Comparison of ENCODE assay signal across 7 mouse cellular contexts in the genomic region with DNA sequence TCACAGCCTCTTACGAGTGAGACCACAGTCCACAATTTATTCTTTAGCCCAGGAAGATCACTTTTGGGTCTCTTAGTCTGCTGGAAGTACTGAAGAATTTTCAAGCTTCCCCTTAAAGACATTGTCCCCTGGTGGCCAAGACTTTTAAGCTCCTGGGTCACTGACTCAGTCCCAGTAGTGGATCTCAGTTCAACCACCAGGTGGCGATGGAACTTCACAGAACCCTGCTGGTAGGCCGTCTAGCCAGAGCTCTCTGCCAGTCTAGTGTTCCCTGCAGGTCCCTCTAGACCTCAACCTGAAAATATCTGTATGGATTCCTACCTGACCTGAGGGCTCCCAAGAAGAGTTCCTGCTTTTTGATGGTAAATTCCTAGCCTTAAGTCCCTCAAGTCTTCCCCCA. TPM values are rescaled to one million over a fixed set of nuclear protein-coding genes. Genes with fewer than 3 reads are reported as not detected.
DNase-seq lines count a peak whose midpoint lies in the region; ATAC-seq and TF ChIP-seq lines count a peak whose summit lies in the region.

No protein-coding gene starts in this region.

- H3K36me3 ChIP-seq in midbrain, embryonic 13.5 days: peaks cover 36% of the 10 kb centered on the region
- no peaks in the 10 kb centered on the region for H3K36me3 ChIP-seq in spleen, adult 2 months (ENCODE audit: control insufficient read depth, insufficient read depth, low read length)

- TF ChIP-seq POLR2A in spleen, adult 2 months (IDR thresholded peaks at IDR 0.05; ENCODE audit: low read depth, low read length): no peak

- ATAC-seq in granulocyte monocyte progenitor cell, adult 5-6 weeks (replicated peaks; ENCODE audit: poor library complexity, severe bottlenecking): peak; percentile 94
- peak; percentile 70 for ATAC-seq in midbrain, embryonic 13.5 days

- H3K4me3 ChIP-seq in midbrain, embryonic 13.5 days (replicated peaks): no peak overlapping the region
- H3K4me3 ChIP-seq in spleen, adult 2 months (ENCODE audit: extremely low read depth, insufficient read depth, insufficient read length): no peak overlapping the region

- intact Hi-C loops in left cerebral cortex, postnatal 4 days (cut with DNase I): loop anchor here (5.0 kb wide), 1 partner anchor 283 kb away; no protein-coding TSS in a partner anchor

- 14% methylated on average over 3 of the region's 3 CpGs for WGBS in midbrain, embryonic 13.5 days
- 19% methylated on average over 3 of the region's 3 CpGs for WGBS in spleen, adult 2 months

- peaks cover 40% of the 10 kb centered on the region for H3K4me1 ChIP-seq in midbrain, embryonic 13.5 days (replicated peaks)
- H3K4me1 ChIP-seq in spleen, adult 2 months (ENCODE audit: control insufficient read depth, insufficient read depth, insufficient read length): no peaks in the 10 kb centered on the region

- TF ChIP-seq CTCF in spleen, adult 2 months (IDR thresholded peaks at IDR 0.05; ENCODE audit: extremely low read depth, insufficient read depth, insufficient read length, insufficient replicate concordance): peak; percentile 52; the same call in 1 of the 2 replicates

- peak; percentile 92 for DNase-seq in adrenal gland, postnatal 10 days
- peak; percentile 91 for DNase-seq in embryo, embryonic 11 days
- peak; percentile 86 for DNase-seq in kidney, adult 18-20 months
- peak; percentile 91 for DNase-seq in left cerebral cortex, postnatal 4 days
- peak; percentile 7 to 59 for DNase-seq in spleen, adult 2 months (ENCODE audit: low read depth in 1 of 2, low spot score in 2 of 2)

- no peak overlapping the region for H3K4me2 ChIP-seq in midbrain, embryonic 13.5 days (replicated peaks)

- no peak overlapping the region for H3K9ac ChIP-seq in midbrain, embryonic 13.5 days (replicated peaks)

- no peaks in the 10 kb centered on the region for H3K27me3 ChIP-seq in midbrain, embryonic 13.5 days
- H3K27me3 ChIP-seq in spleen, adult 2 months (ENCODE audit: control insufficient read depth, insufficient read depth, low read length): no peaks in the 10 kb centered on the region

- no peaks in the 10 kb centered on the region for H3K9me3 ChIP-seq in midbrain, embryonic 13.5 days

- no peak overlapping the region for H3K27ac ChIP-seq in midbrain, embryonic 13.5 days
- H3K27ac ChIP-seq in spleen, adult 2 months (ENCODE audit: insufficient read depth, low read length): no peak overlapping the region

RNA-seq across cellular contexts. Expression of a gene that starts 35.6 kb away (rescaled TPM):
- 10 to 100 TPM in 1 of 2 experiments, 1 to 10 TPM in 1; 8.1 to 12.5 TPM for total RNA-seq in adrenal gland, postnatal 10 days (2021)
- 23.7 and 33.5 TPM in 2 replicates for total RNA-seq in granulocyte monocyte progenitor cell, adult 5-6 weeks (2014; fragmentation: Nextera tagmentation)
- 7.1 and 9.4 TPM in 2 replicates for total RNA-seq in granulocyte monocyte progenitor cell, adult 5-6 weeks (2017)
- 10 to 100 TPM; 46.0 to 48.5 TPM for total RNA-seq in left cerebral cortex, postnatal 4 days (2021)
- 95.3 and 121 TPM in 2 replicates for polyA plus RNA-seq in midbrain, embryonic 13.5 days (2015; fragmentation: Nextera tagmentation; extraction: Ambion mirVana)
- 0.89 and 2.4 TPM in 2 replicates for polyA plus RNA-seq in spleen, adult 2 months (2012; rRNA removed)

RNA-seq across cellular contexts. Expression of a gene that starts 56.3 kb away (rescaled TPM):
- 10 to 100 TPM; 15.2 to 15.4 TPM for total RNA-seq in adrenal gland, postnatal 10 days (2021)
- 0.56 and 1.1 TPM in 2 replicates for total RNA-seq in granulocyte monocyte progenitor cell, adult 5-6 weeks (2014; fragmentation: Nextera tagmentation)
- total RNA-seq in granulocyte monocyte progenitor cell, adult 5-6 weeks (2017): 0.62 and 2.8 TPM in 2 replicates
- total RNA-seq in left cerebral cortex, postnatal 4 days (2021): 10 to 100 TPM; 37.8 to 39.4 TPM
- polyA plus RNA-seq in midbrain, embryonic 13.5 days (2015; fragmentation: Nextera tagmentation; extraction: Ambion mirVana): 30.6 and 34.0 TPM in 2 replicates
- 0.19 and 0.21 TPM in 2 replicates for polyA plus RNA-seq in spleen, adult 2 months (2012; rRNA removed)

Comparison
In these comparisons a context has a peak if more than half of its experiments do, and no peak if none do; other contexts are left out.
1. DNase-seq: peak in every context shown above with its lines; median percentile 92 in adrenal gland, postnatal 10 days; 91 in embryo, embryonic 11 days; 91 in left cerebral cortex, postnatal 4 days; 86 in kidney, adult 18-20 months; 33 in spleen, adult 2 months.
2. RNA of a gene that starts 56.3 kb away (total RNA-seq): 37.8 to 39.4 TPM in left cerebral cortex, postnatal 4 days and 15.2 to 15.4 TPM in adrenal gland, postnatal 10 days; 0.56 to 2.8 TPM in granulocyte monocyte progenitor cell, adult 5-6 weeks; every median in the first group is over 4 times any median in the second.